Comparison of ENCODE assay signal across 17 mouse cellular contexts in the genomic region with DNA sequence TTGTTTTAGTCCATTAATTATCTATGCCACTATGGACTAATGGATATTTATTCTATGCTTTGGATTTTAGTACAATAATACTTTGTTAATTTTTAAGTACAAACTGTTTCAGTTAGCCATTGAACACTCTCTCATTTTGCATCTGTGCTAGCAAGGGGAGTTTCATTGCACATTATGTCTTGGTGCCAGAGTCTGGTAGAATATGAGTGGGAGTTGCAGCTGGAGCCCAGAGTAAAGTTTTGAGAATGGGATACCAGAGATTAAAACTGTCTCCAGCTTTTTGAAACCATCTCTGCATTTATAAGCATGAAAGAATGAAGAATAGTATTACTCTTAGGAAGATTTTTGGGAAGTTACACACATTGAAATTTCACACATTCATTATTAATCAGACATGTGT.
DNase-seq lines count a peak whose midpoint lies in the region.
"Had no signal": no experiment of that assay in that cellular context is flagged by ENCODE, and none has a peak within 500 bp of the region (broad histone marks: within the 10 kb centered on the region; RNA-seq: fewer than 3 reads in every experiment).

No protein-coding gene starts in this region.

- peak; percentile 3 to 22 for DNase-seq in frontal cortex, adult 2 months (ENCODE audit: extremely low spot score in 1 of 2, low spot score in 1 of 2)
- DNase-seq in frontal cortex, postnatal 14 days (ENCODE audit: low spot score in 2 of 2), result no peak
- DNase-seq in layer of hippocampus, adult 8-10 months (ENCODE audit: low spot score in 2 of 2), result peak; percentile 3
- DNase-seq in layer of hippocampus, postnatal 25 days (ENCODE audit: extremely low spot score in 1 of 2, low spot score in 1 of 2), result no peak
- peak; percentile 9 for DNase-seq in right cerebral cortex, adult 18-20 months
- no peak for DNase-seq in right cerebral cortex, postnatal 25 days
- DNase-seq in neural tube, embryonic 10.5 days (ENCODE audit: extremely low spot score, low spot score), result no peak
- DNase-seq: adrenal gland, postnatal 10 days; adrenal gland, postnatal 36 days; B cell, adult 2 months; cerebellum, adult 11 months; cerebellum, adult 2 months; cerebellum, adult 9-11 months; cerebellum, postnatal 25 days; forebrain, postnatal 0 days; gastrocnemius, postnatal 25 days; heart, adult 2 months had no signal

Comparison
In these comparisons a context has a peak if more than half of its experiments do, and no peak if none do; other contexts are left out.
1. DNase-seq: peak in frontal cortex, adult 2 months (2 of 2), layer of hippocampus, adult 8-10 months (2 of 2) and right cerebral cortex, adult 18-20 months (single experiment); none in frontal cortex, postnatal 14 days (0 of 2), layer of hippocampus, postnatal 25 days (0 of 2), right cerebral cortex, postnatal 25 days (single experiment) and neural tube, embryonic 10.5 days (single experiment).